Mouse (Mus musculus): ENCODE measurements around the gene Colec11. TPM values are rescaled to one million over a fixed set of nuclear protein-coding genes. Genes with fewer than 3 reads are reported as not detected.

The Colec11 gene
- 10 to 100 TPM in 1 of 2 experiments, 1 to 10 TPM in 1; 7.5 to 12.7 TPM for total RNA-seq (2021)
- long read RNA-seq, experiment 1, transcript Colec11-201 (7 exons, 1,423 nt) = major isoform, 8 of 16 reads
- long read RNA-seq, experiment 1, partial matches to known transcripts = 1 of 16 reads
- long read RNA-seq, experiment 1, other reads (novel, unspliced or antisense) = 3 of 16 reads
- long read RNA-seq, experiment 2, partial matches to known transcripts = 1 of 4 reads
- long read RNA-seq, experiment 2, other reads (novel, unspliced or antisense) = 1 of 4 reads

DNA sequence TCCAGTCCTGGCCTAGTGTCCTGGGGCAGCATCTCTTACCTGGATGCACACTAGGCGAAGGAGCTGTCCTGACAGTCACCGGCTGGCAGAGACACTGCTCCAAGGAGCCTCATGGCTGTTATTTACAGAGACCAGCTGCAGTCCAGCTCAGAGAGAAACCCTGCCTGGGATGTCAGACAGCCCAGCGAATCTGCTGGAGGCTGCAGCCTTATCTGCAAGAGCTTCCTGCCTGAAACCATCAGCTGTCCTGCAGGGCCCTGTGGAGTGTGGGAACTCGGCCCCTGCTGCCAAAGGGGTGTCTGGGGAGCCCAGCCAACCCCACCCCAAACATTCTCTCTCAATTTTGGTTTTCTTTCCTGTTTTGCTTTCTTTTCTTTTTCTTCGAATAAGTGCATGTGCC is at the start of gene Colec11:
Gene Colec11, minus strand, starts transcription at position 183 of the 400 bp plus-strand sequence.
- DNase-seq = no peak

DNA sequence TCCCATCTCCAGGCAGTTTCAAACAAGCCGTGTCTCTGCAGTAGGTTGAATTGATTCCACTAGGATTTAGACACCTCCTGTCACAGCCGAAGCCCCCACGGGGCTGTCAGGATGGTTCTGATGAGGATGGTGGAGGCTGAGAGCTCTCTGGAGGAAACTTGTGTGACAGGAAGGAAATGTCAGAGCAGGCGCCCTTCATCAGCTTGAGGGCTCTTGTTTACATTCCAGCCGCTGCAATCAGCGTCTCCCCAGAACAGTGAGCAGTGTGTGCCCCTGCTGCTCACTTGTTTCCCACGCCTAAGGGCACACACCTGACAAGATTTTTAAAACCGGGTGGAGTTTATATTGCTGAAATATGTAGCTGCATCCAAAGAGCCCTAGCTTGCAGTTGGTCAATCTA is 44.1 kb upstream of the Colec11 start:
- DNase-seq = no peak

DNA sequence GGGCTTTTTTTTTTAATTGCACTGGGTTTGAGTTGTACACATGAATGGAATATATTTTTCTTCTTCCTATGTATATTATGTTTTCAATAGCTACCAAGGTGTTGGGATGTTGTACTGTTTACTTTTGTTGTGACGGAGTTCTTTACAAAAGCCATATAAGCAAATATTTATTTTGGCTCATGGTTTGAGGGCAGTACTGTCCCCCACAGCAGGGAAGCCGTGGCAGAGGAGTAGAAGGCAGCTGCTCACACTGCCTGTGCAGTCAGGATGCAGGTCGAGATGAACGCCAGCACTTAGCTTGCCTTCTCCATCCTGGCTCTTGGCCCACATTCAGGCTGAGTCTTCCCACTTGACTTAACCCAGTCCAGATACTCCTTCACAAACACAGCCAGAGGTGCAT is 43.6 kb upstream of the Colec11 start:
- DNase-seq = no peak

DNA sequence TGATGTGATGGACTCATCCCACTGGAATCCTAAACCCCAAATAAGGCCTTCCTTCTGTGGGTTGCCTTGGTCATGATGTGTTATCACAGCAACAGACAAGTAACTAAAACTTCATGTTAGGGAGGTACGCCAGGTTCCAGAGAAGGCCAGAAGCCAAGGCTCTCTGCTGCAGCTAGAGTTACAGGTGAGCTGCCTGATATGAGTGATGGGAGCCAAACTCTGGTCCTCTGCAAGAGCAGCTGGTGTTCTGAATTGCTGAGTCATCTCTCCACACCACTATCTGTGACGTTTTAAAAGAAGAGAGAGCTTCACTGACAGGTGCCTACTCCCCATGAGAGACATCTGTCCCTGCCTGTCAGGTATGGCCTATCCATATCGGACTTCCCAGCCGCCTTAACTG is 39.5 kb upstream of the Colec11 start:
- DNase-seq = no peak

DNA sequence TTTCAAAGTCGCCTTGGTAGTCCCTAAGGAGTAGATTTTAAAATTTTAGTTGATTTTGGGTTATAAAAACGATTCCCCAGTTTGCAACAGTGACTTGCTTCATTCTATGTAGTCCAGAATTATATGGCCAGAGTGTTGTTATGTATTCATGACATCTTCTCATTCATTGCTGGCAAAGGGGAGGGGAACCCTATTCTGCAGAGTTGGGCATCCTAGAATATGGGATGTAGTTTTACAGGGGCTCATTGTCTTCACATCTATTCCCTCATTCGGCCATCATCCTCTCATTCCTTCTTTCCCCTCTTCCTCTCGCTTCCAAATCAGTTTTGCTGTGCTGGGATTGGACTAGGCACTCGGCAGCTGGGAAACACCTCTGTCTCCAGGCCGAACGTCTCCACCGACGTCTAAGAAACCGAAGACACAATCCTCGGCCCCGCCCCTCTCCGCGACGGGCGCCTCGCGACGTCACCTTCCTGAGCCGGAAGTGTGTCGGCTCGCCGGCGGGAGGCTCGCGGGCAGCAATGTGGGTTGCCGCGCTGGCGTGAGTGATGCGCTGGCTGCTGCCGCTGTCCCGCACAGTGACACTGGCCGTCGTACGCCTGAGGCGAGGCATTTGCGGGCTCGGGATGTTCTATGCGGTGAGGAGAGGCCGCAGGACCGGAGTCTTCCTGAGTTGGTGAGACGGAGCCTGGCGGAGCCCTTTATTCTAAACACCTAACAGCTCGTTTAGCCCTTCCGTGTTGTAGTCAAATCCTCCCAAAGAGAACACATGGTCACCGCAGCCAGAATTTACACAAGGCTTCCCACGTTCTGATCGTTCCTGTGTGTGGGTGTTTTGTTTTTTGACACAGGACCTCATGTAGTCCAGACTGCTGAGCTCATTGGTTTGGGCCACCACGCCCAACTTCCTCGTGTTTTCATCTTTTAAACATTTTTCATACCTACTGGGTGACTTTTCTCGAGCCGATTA is 26.2 kb upstream of the Colec11 start, which contains the start of gene Rnaseh1:
Gene Rnaseh1, plus strand, starts transcription at position 462 of the 970 bp plus-strand sequence.
- peak; percentile 94 for DNase-seq

DNA sequence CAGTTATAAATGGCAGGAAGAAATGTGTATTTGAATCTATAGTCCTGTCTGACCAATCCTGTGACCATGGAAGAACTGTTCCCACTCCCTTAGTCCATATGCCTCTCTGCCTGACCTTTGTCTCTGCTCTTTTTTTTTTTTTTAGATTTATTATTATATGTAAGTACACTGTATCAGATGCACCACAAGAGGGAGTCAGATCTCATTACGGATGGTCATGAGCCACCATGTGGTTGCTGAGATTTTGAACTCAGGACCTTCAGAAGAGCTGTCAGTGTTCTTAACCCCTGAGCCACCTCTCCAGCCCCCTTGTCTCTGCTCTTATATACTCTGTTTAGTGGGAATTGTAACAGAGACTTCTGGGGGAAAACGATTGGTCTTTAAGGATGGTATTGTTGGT is 15.6 kb upstream of the Colec11 start:
- no peak for DNase-seq

DNA sequence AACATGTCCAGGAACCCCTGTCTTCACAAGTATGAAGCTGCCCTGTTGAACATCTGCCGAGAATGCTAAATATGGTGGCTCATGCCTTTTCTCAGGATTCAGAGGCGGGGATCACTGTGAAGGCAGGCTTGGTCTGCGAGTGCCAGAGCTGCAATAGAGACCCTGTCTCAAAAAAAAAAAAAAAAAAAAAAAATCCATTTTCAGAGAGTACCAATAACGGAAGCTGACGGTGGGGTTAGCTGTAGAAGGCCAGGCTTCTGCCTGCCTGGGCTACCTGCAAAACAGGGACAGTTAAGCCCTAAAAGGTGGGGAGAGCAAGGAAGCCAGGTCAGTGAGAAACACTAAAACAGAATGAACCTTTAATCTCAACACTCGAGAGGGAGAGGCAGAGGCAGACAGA is 13.4 kb upstream of the Colec11 start:
- no peak for DNase-seq

DNA sequence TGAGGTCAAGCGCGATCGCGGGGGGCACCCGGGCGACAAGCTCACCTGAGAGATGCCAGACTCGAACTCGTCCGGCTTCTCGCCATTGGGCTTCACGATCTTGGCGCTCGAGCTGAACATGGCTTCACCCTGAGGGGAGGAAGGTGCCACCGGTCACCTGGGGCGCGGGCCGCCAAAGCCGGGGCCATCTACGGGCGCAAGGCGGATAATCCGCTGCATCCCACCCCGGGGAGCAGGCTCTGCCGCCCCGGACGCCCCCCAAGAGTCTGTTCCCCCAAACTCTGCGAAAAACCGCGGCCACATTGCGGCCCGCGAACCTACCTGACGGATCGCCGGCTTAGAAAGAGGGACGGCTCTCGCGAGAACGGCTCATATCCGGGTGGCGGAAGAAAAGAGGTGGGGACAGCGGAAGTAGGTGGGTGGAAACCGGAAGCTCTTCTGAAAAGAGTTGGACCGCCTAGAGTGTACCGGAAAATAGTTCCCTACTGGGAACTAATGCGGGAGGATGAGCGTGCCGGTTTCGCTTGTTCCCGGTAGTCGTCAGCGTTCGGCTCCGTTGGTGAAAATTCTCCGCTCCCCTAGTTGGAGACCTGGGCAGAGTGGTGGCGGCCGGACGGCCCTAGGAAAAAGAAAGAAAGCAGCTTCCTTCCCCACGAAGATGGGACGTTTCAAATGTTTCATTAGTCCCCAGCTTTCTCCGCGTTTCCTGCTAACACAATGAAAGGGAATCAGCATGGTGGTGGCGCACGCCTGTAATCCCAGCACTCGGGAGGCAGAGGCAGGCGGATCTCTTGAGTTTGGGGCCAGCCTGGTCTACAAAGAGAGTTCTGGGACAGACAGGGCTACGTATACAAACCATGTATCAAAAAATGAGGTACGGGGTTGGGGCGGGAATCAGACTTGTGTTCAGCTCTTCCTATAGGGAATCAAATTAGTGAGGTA is 12.6 kb upstream of the Colec11 start, which contains the start of gene Rps7:
Gene Rps7, minus strand, starts transcription at position 419 of the 942 bp plus-strand sequence.
- peak; percentile 94 for DNase-seq

DNA sequence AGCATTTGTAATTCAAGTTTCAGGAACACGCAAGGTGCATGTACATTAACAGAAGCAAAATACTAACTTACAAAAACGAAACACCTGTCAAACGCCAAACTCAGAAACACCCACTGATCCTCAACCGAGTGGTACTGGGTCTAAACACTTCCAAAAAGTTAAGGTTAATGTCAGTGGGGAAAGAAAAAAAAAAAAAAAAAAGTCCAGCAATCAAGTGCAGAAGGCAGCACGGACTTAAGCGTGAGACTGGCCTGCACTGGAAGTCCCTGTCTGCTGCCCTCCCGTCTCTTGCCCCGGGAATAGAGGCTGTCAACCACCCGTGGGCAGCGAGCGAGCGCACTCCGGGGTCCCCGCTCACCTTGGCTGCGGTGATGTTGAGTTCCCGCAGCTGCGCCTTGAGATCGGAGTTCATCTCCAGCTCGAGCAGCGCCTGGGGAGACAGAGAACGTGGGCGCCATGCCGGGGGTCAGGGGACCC is 11.9 kb upstream of the Colec11 start:
- no peak for DNase-seq

DNA sequence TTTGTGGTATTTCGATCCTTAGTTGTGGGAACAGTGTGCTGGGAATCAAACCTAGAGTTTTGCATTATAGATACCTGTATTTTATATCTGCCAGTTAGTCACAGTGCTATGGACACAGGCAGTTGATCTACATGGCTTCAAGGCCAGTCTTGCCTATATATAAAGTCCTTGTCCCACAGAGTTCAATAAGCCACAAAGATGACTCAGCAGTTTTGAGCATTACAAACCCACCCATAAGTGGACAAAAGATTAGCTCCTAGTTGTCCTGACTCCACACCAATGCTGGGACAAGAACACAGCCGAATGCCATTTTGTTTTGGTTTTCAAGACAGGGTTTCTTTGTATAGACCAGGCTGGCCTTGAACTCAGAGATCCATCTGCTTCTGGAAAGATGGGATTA is 5.3 kb upstream of the Colec11 start:
- no peak for DNase-seq

DNA sequence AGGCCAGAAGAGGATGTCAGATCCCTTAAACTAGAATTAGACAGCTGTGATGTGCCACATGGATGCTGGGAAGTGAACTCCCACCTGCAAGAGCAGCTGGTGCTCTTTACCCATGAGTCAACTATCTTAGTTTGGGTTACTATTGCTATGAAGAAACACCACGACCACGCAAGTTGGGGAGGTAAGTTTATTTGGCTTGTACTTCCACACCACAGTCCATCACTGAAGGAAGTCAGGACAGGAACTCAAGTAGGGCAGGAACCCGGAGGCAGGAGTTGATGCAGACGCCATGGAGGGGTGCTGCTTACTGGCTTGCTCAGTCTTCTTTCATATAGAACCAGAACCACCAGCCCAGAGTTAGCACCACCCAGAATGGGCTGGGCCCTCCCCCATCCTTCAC is 3.9 kb upstream of the Colec11 start:
- DNase-seq = no peak

DNA sequence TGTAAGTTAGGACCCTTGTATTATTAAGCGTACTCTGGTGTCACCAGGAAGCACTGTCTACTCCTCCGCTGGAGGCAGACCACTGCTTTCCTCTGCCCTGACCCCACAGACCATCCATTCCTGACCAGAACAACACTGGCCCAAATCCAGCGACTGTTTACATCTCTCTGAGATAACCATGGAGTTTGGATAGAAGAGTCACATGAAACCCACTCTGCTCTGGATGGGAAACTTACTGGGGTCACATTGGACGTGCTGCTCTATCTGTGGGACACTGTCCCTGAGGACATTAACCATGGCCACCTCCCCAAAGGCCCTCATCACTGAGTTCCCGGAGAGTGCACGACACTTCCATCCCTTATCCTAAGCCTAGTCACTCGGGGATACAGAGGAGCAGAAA is 2.2 kb upstream of the Colec11 start:
- DNase-seq = no peak

DNA sequence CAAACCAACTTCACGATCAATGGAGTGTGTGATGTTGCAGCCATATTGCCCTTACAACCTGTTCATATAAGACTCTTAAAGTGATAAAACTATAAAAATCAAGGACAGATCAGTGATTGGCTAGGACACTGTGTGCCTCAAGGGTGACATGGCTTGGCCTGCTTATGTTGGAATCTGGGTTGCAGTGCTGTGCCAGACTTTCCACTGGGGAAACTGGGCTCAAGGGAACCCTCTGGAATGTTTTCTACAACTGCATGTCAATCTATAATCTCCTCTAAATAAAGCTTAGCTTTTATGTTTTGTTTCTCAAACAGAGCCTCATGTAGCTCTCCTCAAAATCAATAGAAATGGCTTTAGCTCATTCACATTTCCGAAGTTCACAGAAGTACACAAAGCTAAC is 1.1 kb upstream of the Colec11 start:
- DNase-seq = no peak

DNA sequence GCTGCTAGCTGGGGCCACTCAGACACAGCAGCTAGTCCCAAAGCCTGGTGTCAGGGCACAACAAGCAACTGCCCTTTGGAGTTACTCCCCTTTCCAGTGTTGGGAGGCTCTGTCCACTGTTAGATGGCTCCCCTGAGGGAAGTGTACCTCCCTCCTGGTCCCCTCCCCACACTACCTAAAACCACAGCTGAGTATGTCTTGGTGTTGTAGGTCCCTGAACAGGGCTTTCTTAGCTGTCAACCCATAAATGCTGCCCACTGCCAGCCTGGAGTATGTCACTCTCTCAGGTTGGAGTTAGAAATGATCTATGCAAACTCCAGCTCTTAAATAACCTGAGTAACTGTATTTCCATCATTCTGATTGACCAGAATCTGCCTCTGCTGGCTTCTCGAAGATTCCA is 536 bp downstream of the Colec11 start:
- DNase-seq = no peak

DNA sequence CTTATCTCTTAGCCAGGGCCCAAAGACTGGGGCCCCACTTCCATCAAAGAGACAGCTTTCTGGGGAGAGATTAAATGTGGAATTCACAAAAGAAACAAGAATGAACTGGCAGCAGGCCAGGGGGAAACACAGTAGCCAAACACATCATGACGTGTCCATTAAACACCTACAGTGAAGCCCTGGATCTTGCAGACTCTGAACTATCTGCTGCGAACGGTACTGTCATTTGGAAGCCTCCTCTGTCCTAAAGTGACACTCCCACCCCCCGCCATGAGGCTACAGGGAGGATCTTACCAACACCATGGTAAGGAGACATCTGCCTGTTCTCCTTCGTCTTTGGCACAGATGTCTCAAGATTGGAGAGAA is 1.0 kb downstream of the Colec11 start:
- no peak for DNase-seq

DNA sequence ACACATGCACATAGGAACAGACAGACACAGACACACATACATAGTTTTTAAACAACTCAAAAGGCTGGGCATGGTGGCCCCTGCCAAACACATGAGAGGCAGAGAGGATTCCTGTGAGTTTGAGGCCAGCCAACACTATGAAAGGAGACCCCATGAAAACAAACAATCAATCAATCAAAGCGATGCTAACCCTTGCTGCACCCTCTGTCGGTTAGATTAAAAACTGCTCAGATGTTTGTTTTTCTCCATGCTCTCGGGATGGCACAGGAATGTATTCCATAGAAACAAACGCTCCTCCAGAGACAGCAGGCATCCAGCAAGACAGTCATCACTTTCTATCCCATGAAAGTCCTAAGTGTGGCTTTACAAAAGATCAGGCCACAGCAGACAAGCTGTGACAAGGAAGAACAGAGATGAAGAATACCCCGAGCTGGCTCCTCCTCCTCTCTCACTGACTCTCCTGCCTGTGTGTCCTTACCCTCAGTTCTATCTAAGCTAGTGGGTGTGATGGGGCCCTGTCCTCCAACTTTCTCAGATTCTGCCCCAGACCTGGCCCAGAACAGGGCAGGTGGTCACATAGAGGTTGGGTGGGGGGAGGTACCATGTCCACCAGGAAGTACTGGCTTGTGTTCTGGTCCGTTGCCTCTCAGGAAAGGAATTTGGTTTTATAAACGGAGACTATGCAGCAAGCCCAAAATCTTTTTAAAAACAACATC is 1.6 kb downstream of the Colec11 start:
- no peak for DNase-seq

DNA sequence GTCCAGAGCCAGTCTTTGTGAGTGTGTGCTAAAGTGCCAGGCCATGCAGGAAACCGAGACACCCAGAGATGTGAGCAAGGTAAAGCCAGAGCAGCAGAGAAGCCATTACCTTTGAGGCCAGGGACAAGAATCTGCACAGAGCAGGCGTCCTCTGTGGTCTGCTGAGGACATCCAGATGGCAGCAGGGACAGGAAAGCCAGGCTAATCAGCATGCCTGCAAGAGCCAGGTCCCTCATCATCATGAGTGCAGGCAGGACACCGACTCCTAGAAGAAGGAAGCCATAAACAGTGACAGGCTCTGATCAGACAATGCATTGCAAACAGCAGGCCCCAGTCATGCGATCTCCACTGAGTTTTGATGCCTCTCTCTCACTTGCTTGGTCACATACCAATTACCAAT is 5.9 kb downstream of the Colec11 start:
- no peak for DNase-seq

DNA sequence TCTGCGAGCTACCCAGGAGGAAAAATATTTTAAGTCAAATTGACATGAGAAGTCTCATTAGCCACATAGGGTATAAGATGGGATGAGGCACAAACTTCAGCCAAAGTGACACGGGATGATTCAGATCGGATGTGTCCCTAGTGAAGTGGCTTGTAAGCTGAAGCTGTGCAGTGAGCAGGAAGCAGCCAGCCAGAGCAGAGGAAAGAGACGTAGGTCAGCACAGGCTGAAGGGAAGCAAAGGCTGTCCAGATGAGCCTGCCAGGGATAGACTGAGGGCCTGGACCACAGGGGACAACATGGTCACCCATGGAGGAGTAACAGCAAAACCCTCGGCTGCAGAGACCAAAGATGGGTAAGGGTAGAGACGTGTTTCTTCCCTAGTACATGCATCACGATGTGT is 8.8 kb downstream of the Colec11 start:
- DNase-seq = no peak

DNA sequence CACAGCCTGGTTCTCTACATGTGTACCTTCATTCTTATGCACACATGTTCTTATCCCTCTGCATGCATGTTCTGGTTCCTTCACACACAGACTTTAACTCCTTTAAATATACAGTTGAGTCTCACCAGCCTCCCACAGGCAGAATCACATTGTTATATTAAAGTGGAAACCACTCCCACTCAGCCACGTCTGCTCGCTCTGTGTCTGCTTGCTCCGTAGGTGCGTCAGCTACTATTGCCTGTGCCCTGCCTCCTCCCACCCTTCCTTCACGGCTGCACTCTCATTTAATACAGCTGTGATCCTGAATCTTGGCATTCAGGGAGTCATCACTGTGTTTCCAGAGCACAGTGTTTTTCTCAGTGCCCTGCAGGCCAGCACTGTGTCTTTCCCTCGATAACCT is 10.8 kb downstream of the Colec11 start:
- no peak for DNase-seq

DNA sequence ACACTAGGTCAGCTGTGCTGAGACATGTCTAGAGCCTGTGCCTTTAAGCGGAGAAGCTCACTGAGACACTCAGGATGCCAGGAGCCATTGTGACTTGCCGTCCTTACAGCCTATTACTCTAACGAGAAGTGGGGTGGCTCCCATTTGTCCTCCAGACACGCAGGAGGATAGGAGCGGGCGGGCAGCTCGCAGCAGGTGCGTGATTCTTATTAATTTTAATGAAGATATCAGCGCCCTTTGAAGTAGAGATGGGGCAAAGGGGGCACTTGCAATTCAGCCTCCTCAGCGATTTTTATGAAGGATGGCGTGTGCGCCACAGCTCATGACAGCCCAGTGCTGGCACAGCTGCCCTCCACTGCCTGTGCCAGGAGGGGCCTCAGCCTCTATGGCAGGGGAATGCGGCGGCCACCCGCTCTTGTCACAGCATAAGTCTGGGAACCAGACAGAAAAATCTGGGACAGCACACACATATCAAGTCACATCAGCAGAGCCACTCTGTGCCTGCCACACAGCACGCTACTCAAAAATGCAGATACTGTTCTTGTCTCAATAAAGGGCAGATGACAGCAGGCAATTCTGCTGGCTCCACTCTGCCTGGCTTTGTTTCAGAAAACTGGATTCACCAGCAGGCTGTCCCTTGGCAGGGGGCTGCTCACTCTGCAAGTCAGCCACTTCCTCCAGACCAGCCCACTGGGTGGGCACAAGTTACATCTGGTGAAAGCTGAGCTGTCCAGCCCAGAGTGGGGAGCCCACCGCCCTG is 15.5 kb downstream of the Colec11 start:
- no peak for DNase-seq

DNA sequence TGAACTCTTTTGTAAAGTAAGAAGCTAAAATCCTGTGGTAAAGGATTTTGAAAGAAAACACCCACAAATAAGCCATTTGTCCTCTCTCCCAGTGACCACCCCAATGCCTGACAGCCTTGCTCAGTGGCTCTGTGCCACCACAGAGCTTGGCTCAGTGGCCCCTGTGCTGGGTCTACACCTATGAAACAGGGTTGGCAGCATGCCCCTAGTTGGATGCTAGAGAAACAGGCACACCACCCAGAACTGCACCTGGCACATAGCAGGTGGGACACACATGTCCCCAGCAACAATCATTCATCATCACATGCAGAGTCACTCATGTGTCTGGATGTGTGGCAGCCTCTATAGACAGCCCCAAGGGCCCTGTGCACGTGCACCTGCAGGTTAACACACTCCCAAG is 19.7 kb downstream of the Colec11 start:
- DNase-seq = no peak
